Mouse (Mus musculus): ENCODE results near the gene Zbtb49. TPM values are rescaled to one million over a fixed set of nuclear protein-coding genes. Genes with fewer than 3 reads are reported as not detected.

Zbtb49 gene
- polyA plus RNA-seq, 1 experiment from 2014 or later: 17.8 TPM

DNA sequence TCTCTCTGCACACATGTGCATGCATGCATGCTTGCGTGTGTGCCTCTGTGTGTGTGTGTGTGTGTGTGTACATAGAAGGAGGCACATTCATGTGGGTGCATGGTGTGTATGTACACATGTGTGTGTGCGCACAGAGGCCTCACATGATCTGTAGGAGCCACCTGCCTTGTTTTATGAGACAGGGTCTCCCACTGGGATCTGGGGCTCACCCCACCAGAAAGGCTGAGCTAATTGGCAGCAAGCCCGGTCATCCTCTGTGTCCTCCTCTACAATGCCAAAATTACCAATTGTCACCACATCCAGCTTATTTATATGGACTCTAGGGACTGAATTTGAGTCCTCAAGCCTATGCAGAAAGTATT lies 21.2 kb upstream of the Zbtb49 start:
- no peak overlapping the region for H3K4me3 ChIP-seq (replicated peaks; ENCODE audit: low read length)
- H3K27me3 ChIP-seq (ENCODE audit: control insufficient read depth, insufficient read depth, low read length): no peaks in the 10 kb centered on the region
- H3K4me2 ChIP-seq (replicated peaks): no peak overlapping the region
- no peak for DNase-seq (ENCODE audit: low spot score)
- no peaks in the 10 kb centered on the region for H3K36me3 ChIP-seq (replicated peaks; ENCODE audit: control insufficient read depth, insufficient read depth)
- no peaks in the 10 kb centered on the region for H3K9me3 ChIP-seq (ENCODE audit: control insufficient read depth, low read length)
- no peaks in the 10 kb centered on the region for H3K4me1 ChIP-seq (replicated peaks; ENCODE audit: control insufficient read depth, insufficient read depth, low read length)
- no peak overlapping the region for H3K9ac ChIP-seq
- peak; percentile 46; the same call in 1 of the 2 replicates for ATAC-seq (ENCODE audit: low FRiP score)
- WGBS: 57% methylated on average over 3 of the region's 3 CpGs
- H3K27ac ChIP-seq: no peak overlapping the region

DNA sequence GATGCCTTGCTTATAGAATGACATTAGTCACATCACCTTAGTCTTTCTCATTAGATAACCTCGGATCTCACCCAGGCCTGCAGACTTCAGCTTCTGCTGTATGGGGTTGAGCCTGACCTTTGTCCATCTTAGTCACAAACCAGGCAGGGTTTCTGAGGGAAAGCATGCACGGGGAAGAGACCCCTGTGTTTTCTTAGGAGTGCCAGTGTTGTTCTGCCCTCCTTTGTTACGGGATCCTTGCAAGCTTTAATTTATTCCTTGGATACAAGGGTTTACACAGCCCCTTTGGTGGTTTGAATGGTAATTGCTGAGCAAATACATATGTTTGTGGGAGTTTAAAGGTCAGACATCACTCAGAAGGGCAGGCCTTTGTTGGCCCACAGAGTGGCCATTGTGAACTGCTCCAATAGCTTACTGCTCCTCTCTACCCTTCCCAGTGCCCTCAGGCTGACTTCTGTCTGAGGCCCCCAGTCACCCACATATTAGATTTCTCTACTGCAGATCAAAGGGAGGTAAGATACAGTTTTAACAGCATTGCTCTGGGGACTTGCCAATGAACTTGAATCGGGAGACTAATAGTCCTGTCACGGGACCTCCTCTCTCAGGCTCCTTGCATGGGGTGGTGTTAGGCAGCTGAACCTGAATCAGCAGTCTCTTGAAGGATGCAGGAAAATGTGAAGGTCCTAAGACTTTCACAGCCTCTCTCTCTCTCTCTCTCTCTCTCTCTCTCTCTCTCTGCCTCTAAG lies 20.6 kb upstream of the Zbtb49 start:
- Histone ChIP-seq H3K4me1 (replicated peaks; ENCODE audit: control insufficient read depth, insufficient read depth, low read length) (no peaks in the 10 kb centered on the region), H3K27me3 (ENCODE audit: control insufficient read depth, insufficient read depth, low read length) (no peaks in the 10 kb centered on the region), H3K36me3 (replicated peaks; ENCODE audit: control insufficient read depth, insufficient read depth) (no peaks in the 10 kb centered on the region), H3K4me3 (replicated peaks; ENCODE audit: low read length) (no peak overlapping the region), H3K27ac (no peak overlapping the region), H3K9me3 (ENCODE audit: control insufficient read depth, low read length) (no peaks in the 10 kb centered on the region), H3K4me2 (replicated peaks) (no peak overlapping the region), H3K9ac (no peak overlapping the region)
- ATAC-seq (ENCODE audit: low FRiP score) (peak; percentile 51; the same call in 1 of the 2 replicates), DNase-seq (ENCODE audit: low spot score) (no peak)
- WGBS: 7% methylated on average over 5 of the region's 5 CpGs

DNA sequence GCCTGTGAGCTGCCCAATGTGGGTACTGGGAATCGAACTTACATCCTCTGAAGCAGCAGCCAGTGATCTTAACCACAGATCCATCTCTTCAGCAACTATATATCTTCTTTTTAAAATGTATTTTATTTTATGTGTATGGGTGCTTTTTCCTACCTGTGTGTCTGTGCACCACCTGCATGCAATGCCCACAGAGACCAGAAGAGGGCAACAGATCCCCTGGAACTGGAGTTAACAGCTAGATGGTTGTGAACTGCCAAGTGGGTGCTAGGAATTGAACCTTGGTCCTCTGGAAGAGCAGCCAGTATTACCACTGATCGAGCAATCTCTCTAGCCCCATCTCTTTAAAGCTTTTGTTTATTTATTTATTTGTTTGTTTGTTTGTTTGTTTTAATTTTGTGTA lies 16.4 kb upstream of the Zbtb49 start:
- Histone ChIP-seq H3K4me3 (replicated peaks; ENCODE audit: low read length) (no peak overlapping the region), H3K9me3 (ENCODE audit: control insufficient read depth, low read length) (no peaks in the 10 kb centered on the region), H3K9ac (no peak overlapping the region), H3K27ac (no peak overlapping the region), H3K27me3 (ENCODE audit: control insufficient read depth, insufficient read depth, low read length) (no peaks in the 10 kb centered on the region), H3K36me3 (replicated peaks; ENCODE audit: control insufficient read depth, insufficient read depth) (peaks cover 38% of the 10 kb centered on the region), H3K4me1 (replicated peaks; ENCODE audit: control insufficient read depth, insufficient read depth, low read length) (no peaks in the 10 kb centered on the region), H3K4me2 (replicated peaks) (no peak overlapping the region)
- DNase-seq (ENCODE audit: low spot score) (no peak), ATAC-seq (ENCODE audit: low FRiP score) (no peak)
- WGBS: 95% methylated on average over 2 of the region's 2 CpGs

DNA sequence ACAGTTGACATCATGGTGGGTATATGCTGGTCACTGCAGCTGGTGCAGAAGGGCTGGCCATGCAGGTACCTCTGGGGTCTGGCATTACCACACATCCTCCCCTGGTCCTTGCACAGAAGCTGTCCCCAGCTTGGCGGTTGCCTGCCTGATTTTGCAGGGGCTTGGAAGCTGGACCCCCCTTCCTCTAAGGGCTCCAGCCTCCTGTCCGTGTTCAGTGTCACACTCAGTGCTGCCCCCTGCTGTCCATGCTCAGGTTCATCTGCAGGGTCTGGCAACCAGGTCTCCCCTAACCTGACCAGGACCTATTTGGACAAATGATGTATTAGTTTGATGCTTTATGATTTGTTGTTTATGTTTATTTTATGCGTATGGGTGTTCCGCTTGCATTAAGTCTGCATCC lies 15.2 kb upstream of the Zbtb49 start:
- no peaks in the 10 kb centered on the region for H3K9me3 ChIP-seq (ENCODE audit: control insufficient read depth, low read length)
- 67% methylated on average over 4 of the region's 4 CpGs for WGBS
- peaks cover 50% of the 10 kb centered on the region for H3K36me3 ChIP-seq (replicated peaks; ENCODE audit: control insufficient read depth, insufficient read depth)
- ATAC-seq (ENCODE audit: low FRiP score): no peak
- H3K4me3 ChIP-seq (replicated peaks; ENCODE audit: low read length): no peak overlapping the region
- H3K4me2 ChIP-seq (replicated peaks): no peak overlapping the region
- no peak overlapping the region for H3K9ac ChIP-seq
- no peak for DNase-seq (ENCODE audit: low spot score)
- H3K4me1 ChIP-seq (replicated peaks; ENCODE audit: control insufficient read depth, insufficient read depth, low read length): no peaks in the 10 kb centered on the region
- H3K27me3 ChIP-seq (ENCODE audit: control insufficient read depth, insufficient read depth, low read length): no peaks in the 10 kb centered on the region
- H3K27ac ChIP-seq: no peak overlapping the region

DNA sequence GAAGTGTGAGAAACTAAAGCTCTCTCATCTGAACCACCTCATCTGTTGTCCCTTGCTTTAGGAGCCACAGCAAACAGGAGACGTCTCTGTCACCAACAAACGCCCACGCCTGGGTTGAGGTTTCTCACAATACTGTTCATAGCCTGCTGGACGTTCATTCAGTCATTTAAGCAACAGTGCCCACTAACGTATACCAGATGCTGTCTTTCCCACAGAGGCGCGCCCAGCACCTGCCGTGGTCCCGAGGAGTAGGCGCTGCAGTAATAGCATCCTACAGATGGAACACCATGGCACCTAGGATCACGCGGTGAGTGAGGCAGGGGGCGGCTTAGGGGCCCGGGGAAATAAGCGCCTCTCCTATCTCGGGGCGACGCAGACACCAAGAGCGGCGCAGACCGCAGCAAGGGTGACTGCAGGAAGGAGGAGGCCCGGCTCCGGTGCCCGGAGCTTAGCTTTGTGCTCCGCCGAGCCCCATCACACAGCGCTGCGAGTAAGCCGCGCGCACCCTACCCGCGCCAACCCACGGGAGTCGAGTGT lies 418 bp downstream of the Zbtb49 start:
- Histone ChIP-seq H3K9me3 (ENCODE audit: control insufficient read depth, low read length) (no peaks in the 10 kb centered on the region), H3K36me3 (replicated peaks; ENCODE audit: control insufficient read depth, insufficient read depth) (peaks cover 40% of the 10 kb centered on the region), H3K4me1 (replicated peaks; ENCODE audit: control insufficient read depth, insufficient read depth, low read length) (peaks cover 19% of the 10 kb centered on the region), H3K27ac (peak overlapping the region; percentile 86), H3K9ac (peak overlapping the region; percentile 89), H3K4me2 (replicated peaks) (peak overlapping the region; percentile 79), H3K4me3 (replicated peaks; ENCODE audit: low read length) (peak overlapping the region; percentile 91), H3K27me3 (ENCODE audit: control insufficient read depth, insufficient read depth, low read length) (no peaks in the 10 kb centered on the region)
- 0% methylated on average over 33 of the region's 35 CpGs for WGBS
- no peak for DNase-seq (ENCODE audit: low spot score)
- ATAC-seq (ENCODE audit: low FRiP score): peak; percentile 83

DNA sequence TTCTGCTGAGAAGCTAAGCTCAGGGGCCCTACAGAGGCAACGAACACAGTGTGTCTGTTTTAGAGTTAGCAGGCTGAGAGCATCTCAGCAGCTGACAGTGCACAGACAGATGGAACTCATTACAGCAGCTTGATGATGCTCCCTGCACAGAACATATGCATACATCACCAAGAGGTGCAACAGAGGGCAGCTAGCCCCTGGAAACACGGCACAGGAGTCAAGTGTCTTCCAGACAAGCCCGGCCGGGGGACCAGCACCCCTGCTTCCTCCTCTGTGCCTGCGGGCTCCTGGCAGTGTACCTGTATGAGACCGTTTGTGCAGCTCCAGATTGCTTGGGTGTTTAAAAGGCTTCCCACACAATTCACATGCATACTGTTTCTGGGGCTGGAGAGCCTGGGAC lies 7.2 kb downstream of the Zbtb49 start:
- Histone ChIP-seq H3K4me2 (replicated peaks) (no peak overlapping the region), H3K4me3 (replicated peaks; ENCODE audit: low read length) (no peak overlapping the region), H3K36me3 (replicated peaks; ENCODE audit: control insufficient read depth, insufficient read depth) (peaks cover 95% of the 10 kb centered on the region), H3K27me3 (ENCODE audit: control insufficient read depth, insufficient read depth, low read length) (no peaks in the 10 kb centered on the region), H3K9me3 (ENCODE audit: control insufficient read depth, low read length) (no peaks in the 10 kb centered on the region), H3K4me1 (replicated peaks; ENCODE audit: control insufficient read depth, insufficient read depth, low read length) (no peaks in the 10 kb centered on the region), H3K9ac (no peak overlapping the region), H3K27ac (no peak overlapping the region)
- DNase-seq (ENCODE audit: low spot score): no peak
- 93% methylated on average over 6 of the region's 6 CpGs for WGBS
- no peak for ATAC-seq (ENCODE audit: low FRiP score)

DNA sequence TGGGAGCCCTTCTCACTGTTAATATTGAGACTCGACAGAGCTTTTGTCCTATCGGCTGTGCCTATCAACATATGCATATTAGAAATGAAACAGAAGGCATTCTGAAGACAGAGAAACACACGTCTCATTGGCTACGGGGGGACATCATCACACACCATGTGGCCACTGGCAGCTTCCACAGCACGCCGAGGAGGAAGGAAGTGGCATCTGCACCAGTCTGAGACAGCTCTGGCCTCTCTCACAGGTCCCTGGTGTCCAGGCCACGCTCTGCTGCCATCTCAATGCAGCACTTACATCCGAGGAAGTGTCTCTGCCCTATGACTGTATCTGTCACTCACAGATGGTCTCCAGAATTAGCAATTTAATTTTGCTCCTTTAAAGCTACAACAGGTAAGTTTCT lies 8.6 kb downstream of the Zbtb49 start:
- Histone ChIP-seq H3K4me1 (replicated peaks; ENCODE audit: control insufficient read depth, insufficient read depth, low read length) (no peaks in the 10 kb centered on the region), H3K4me3 (replicated peaks; ENCODE audit: low read length) (no peak overlapping the region), H3K36me3 (replicated peaks; ENCODE audit: control insufficient read depth, insufficient read depth) (peaks cover 100% of the 10 kb centered on the region), H3K9ac (no peak overlapping the region), H3K27me3 (ENCODE audit: control insufficient read depth, insufficient read depth, low read length) (no peaks in the 10 kb centered on the region), H3K9me3 (ENCODE audit: control insufficient read depth, low read length) (no peaks in the 10 kb centered on the region), H3K4me2 (replicated peaks) (no peak overlapping the region), H3K27ac (no peak overlapping the region)
- 86% methylated on average over 8 of the region's 8 CpGs for WGBS
- no peak for ATAC-seq (ENCODE audit: low FRiP score)
- no peak for DNase-seq (ENCODE audit: low spot score)

DNA sequence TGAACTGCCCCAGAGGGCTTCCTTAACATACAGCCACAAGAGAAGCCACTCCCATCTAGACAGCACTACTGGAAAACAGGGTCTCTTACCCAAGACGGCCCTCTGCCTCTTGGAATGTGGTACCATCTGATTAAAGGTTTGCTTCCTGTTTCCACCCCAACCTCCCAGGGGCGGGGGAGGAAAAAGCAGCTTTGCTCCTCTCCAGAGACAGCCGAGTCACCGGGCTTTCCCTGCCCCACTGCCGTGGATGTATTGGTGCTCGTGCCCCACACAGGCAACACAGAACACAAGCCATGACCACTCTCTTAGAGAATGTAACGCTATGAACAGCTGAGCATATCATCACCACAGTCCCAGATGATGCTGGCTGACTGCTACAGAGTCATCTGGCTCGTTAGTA lies 11.3 kb downstream of the Zbtb49 start:
- DNase-seq (ENCODE audit: low spot score) (no peak), ATAC-seq (ENCODE audit: low FRiP score) (no peak)
- Histone ChIP-seq H3K9ac (no peak overlapping the region), H3K27ac (no peak overlapping the region), H3K4me2 (replicated peaks) (no peak overlapping the region), H3K27me3 (ENCODE audit: control insufficient read depth, insufficient read depth, low read length) (no peaks in the 10 kb centered on the region), H3K9me3 (ENCODE audit: control insufficient read depth, low read length) (no peaks in the 10 kb centered on the region), H3K4me1 (replicated peaks; ENCODE audit: control insufficient read depth, insufficient read depth, low read length) (no peaks in the 10 kb centered on the region), H3K36me3 (replicated peaks; ENCODE audit: control insufficient read depth, insufficient read depth) (peaks cover 88% of the 10 kb centered on the region), H3K4me3 (replicated peaks; ENCODE audit: low read length) (no peak overlapping the region)
- WGBS: 88% methylated on average over 8 of the region's 8 CpGs

DNA sequence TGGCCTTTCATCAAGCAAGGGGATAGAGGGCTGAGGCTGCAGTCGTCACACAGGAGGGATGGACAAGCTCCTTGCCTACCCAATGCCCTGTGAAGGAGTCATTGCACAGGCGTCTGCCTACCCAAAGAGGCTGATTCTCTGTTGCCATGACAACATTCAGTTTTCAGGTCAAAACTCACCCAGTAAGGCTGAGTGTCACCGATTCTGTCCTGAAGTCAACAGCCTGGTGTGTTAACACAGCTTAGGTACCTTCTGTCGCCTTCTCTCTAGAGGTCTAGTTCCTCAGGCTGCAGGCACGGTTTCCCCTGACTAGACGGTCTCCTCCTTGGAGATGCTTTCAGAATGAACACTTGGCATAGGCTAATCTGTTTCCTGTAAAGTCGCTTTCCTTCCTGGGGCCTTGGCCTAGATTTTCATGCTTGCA lies 14.9 kb downstream of the Zbtb49 start:
- Histone ChIP-seq H3K4me1 (replicated peaks; ENCODE audit: control insufficient read depth, insufficient read depth, low read length) (no peaks in the 10 kb centered on the region), H3K27me3 (ENCODE audit: control insufficient read depth, insufficient read depth, low read length) (no peaks in the 10 kb centered on the region), H3K4me2 (replicated peaks) (no peak overlapping the region), H3K9ac (no peak overlapping the region), H3K36me3 (replicated peaks; ENCODE audit: control insufficient read depth, insufficient read depth) (peaks cover 88% of the 10 kb centered on the region), H3K27ac (no peak overlapping the region), H3K4me3 (replicated peaks; ENCODE audit: low read length) (no peak overlapping the region), H3K9me3 (ENCODE audit: control insufficient read depth, low read length) (no peaks in the 10 kb centered on the region)
- ATAC-seq (ENCODE audit: low FRiP score) (no peak), DNase-seq (ENCODE audit: low spot score) (no peak)
- WGBS: 82% methylated on average over 7 of the region's 7 CpGs

Data from hindbrain, embryonic 14.5 days (tissue).